Mouse (Mus musculus): ENCODE measurements at regions not wholly inside any gene's neighbourhood (a gene's known extent, or its start where the extent isn't known, plus 50 kb on each side); places are given as distances from the start of the nearest gene placed in this dataset.
A peak's percentile ranks its signal among the peaks of the same experiment; 100 is the strongest.

DNA sequence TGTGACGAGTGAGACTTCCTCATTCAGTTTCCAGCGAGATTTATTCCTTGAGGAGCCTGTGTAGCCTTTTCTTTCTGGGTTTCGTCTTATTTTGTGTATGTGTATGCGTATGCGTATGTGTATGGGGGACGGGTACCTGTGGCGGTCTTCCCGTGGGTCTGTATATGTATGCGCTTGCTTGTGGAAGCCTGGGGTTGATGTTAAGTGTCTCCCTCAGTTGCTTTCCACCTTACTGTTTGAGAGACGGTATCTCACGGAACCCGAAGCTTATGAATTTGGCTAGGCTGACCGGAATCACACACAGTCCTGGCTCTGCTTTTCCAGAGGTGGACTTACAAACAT, 87.1 kb downstream of the Ankrd50 start:
- Histone ChIP-seq H3K4me1 (peaks cover 12% of the 10 kb centered on the region; the same call in 1 of the 2 replicates), H3K36me3 (no peaks in the 10 kb centered on the region), H3K4me2 (replicated peaks) (peak overlapping the region; percentile 50), H3K9ac (no peak overlapping the region), H3K27me3 (0 out of 2 replicates have a peak, but pooled peaks cover 3% of the 10 kb centered on the region), H3K4me3 (replicated peaks) (peak overlapping the region; percentile 28; the same call in 1 of the 2 replicates), H3K27ac (replicated peaks) (peak overlapping the region; percentile 23; the same call in 1 of the 2 replicates), H3K9me3 (replicated peaks) (no peaks in the 10 kb centered on the region)
- 69% methylated on average over 13 of the region's 13 CpGs for WGBS
- no peak for ATAC-seq (ENCODE audit: insufficient number of reproducible peaks, low FRiP score, low TSS enrichment, low read depth)

DNA sequence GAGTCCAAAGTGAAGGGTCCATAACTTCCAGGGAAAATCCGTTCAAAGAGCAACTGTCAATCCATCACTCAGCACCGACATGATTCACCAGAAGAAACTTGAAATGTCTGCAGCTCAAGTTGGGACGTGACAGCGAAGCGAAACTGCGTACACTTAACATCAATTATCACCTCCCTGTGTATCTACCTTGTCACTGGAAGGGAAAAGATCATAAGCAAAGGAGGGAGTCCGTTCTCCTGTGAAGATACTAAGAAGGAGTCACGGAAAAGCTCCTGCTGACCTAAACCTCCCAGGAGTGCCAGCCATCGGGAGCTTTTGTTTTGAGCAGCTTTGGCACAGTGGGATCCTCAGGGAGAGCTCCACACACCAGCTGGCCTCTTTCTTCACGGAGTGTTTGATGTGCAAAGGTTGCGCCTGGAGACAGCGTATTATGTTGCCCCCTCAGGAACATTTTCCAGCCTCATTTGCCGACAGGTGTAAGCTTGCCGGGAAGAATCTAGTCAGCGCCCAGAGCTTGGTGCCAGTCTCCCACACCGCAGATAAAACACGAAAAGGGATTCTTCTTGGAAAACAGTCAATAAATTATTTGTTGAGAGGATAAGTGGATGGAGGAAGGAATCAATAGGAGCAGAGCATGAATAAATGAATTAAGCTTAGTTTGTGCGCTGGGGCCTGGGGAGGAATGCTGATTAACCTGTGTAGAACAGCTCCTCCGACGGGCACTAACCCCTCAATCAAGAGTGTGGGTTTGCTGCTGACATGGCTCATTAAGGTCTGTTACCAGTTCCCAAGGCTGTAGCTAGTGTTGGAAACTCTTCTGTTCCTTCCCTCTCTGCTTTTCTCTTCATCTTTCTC, 87.7 kb downstream of the Ankrd50 start:
- no peak overlapping the region for H3K9ac ChIP-seq
- H3K4me1 ChIP-seq = peaks cover 12% of the 10 kb centered on the region; the same call in 1 of the 2 replicates
- H3K36me3 ChIP-seq = no peaks in the 10 kb centered on the region
- 3% methylated on average over 20 of the region's 20 CpGs for WGBS
- H3K27ac ChIP-seq (replicated peaks) = peak overlapping the region; percentile 23
- H3K4me3 ChIP-seq (replicated peaks) = peak overlapping the region; percentile 28
- peak; percentile 84 for ATAC-seq (ENCODE audit: insufficient number of reproducible peaks, low FRiP score, low TSS enrichment, low read depth)
- no peaks in the 10 kb centered on the region for H3K9me3 ChIP-seq (replicated peaks)
- H3K27me3 ChIP-seq = 0 out of 2 replicates have a peak, but pooled peaks cover 3% of the 10 kb centered on the region
- peak overlapping the region; percentile 50 for H3K4me2 ChIP-seq (replicated peaks)

DNA sequence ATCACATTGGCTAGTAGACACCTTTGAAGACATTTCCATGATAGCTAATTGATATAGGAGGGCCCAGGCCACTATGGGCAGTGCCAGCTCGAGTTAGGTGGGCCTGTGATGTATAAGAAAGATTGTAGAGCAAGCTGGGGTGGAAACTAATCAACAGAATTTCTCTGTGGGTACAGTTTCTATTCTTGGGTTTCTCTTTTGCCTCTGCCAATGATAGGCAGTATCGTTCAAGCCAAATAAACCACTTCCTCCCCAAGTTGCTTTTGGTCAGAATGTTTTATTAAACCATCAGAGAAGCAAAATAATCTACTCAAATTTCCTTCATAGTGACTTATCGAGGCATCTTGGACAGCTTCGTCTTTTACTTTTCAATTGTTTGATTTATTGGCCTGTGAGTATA, 90.3 kb downstream of the Ankrd50 start:
- Histone ChIP-seq H3K4me2 (replicated peaks) (no peak overlapping the region), H3K27me3 (0 out of 2 replicates have a peak, but pooled peaks cover 3% of the 10 kb centered on the region), H3K36me3 (no peaks in the 10 kb centered on the region), H3K27ac (replicated peaks) (no peak overlapping the region), H3K4me1 (peaks cover 12% of the 10 kb centered on the region; the same call in 1 of the 2 replicates), H3K9ac (no peak overlapping the region), H3K9me3 (replicated peaks) (no peaks in the 10 kb centered on the region), H3K4me3 (replicated peaks) (no peak overlapping the region)
- ATAC-seq (ENCODE audit: insufficient number of reproducible peaks, low FRiP score, low TSS enrichment, low read depth) = no peak
- whole genome bisulfite sequencing = 75% methylated on average over 4 of the region's 4 CpGs

DNA sequence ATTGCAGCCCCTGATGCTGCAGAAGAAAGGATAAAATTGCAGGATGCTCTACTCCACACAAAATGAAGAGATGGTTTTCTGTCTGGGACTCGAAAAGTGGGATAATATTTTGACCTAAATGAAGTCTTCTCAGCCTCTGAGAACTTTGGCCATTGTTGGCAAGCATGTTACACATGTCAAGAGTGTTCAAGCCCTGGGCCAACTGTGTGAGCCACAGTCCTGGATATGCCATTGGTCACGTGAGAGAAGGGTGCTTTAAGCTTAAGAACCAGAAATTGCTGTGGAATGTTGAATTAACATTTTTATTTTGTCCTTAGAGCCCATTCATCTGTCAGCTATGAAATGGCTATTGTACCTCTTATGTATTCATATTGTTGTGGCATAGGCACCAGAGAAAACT, 95.0 kb downstream of the Ankrd50 start:
- no peak overlapping the region for H3K9ac ChIP-seq
- no peak overlapping the region for H3K27ac ChIP-seq (replicated peaks)
- peaks cover 5% of the 10 kb centered on the region; the same call in 1 of the 2 replicates for H3K4me1 ChIP-seq
- no peak overlapping the region for H3K4me3 ChIP-seq (replicated peaks)
- WGBS = 70% methylated on average over 2 of the region's 2 CpGs
- no peaks in the 10 kb centered on the region for H3K27me3 ChIP-seq
- H3K9me3 ChIP-seq (replicated peaks) = no peaks in the 10 kb centered on the region
- H3K4me2 ChIP-seq (replicated peaks) = no peak overlapping the region
- H3K36me3 ChIP-seq = no peaks in the 10 kb centered on the region
- ATAC-seq (ENCODE audit: insufficient number of reproducible peaks, low FRiP score, low TSS enrichment, low read depth) = no peak

DNA sequence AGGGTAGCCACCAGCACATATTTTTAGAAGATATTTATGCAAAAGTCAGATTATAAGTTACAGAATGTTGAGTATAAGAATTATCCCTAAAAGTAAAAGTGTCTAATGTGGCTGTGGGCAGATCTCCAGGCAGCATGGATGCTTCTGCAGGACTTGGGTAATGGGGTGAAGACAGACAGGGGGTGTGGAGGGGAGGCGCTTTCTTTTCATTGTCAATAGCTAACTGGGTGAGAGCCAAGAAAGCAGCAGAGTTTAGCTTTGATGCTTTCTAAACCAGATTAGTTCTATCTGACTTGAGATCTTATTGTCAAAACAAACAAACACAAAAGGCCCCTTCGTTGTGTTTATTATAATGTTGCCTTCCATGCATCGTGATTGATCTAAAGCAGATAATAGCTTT, 95.7 kb downstream of the Ankrd50 start:
- Histone ChIP-seq H3K36me3 (no peaks in the 10 kb centered on the region), H3K4me3 (replicated peaks) (no peak overlapping the region), H3K27ac (replicated peaks) (no peak overlapping the region), H3K4me2 (replicated peaks) (no peak overlapping the region), H3K9ac (no peak overlapping the region), H3K4me1 (peaks cover 5% of the 10 kb centered on the region; the same call in 1 of the 2 replicates), H3K27me3 (no peaks in the 10 kb centered on the region), H3K9me3 (replicated peaks) (no peaks in the 10 kb centered on the region)
- WGBS = 27% methylated on average over 3 of the region's 3 CpGs
- ATAC-seq (ENCODE audit: insufficient number of reproducible peaks, low FRiP score, low TSS enrichment, low read depth) = no peak

DNA sequence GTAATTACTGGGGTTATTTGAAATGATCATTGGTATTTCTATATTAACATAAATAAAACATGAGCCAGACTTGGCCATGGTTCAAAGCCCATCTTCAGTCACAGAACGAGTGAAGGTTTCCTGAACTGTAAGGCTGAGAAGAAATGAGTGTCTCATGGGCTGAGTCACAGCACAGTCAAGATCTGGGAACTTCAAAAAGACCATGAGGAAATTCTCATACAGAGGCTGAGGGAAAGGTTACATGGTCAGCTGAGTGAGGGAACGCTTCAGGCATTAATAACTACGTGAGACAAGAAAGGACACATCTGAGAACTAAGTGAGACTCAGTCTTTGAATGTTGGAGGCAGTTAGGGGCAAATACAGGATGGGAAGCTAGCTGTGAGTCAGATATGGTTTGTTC, 101.9 kb downstream of the Ankrd50 start:
- ATAC-seq (ENCODE audit: insufficient number of reproducible peaks, low FRiP score, low TSS enrichment, low read depth) = no peak
- no peak overlapping the region for H3K27ac ChIP-seq (replicated peaks)
- no peaks in the 10 kb centered on the region for H3K4me1 ChIP-seq
- no peaks in the 10 kb centered on the region for H3K27me3 ChIP-seq
- H3K9me3 ChIP-seq (replicated peaks) = no peaks in the 10 kb centered on the region
- no peak overlapping the region for H3K4me3 ChIP-seq (replicated peaks)
- H3K9ac ChIP-seq = no peak overlapping the region
- H3K4me2 ChIP-seq (replicated peaks) = no peak overlapping the region
- 49% methylated on average over 3 of the region's 3 CpGs for WGBS
- H3K36me3 ChIP-seq = no peaks in the 10 kb centered on the region

DNA sequence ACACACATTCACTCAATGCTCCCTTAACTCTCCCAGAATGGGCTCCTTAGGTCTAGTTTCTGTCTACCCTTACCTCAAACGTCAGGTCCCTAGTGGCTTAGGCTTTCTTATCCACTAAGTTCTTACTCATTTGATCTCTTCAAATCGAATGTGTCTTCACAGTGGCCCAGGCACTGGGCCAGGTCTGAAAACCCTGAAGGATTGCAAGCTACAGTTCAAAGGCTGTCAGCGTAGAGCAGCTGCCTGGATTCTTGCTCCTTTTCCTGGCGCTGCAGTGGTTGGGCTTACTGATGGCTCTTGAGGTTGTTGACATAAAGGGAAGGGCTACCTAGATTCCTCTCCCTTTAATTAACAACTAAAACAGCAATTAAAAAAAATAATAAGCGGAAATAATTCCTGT, 103.0 kb downstream of the Ankrd50 start:
- H3K27me3 ChIP-seq = no peaks in the 10 kb centered on the region
- no peaks in the 10 kb centered on the region for H3K9me3 ChIP-seq (replicated peaks)
- H3K36me3 ChIP-seq = no peaks in the 10 kb centered on the region
- no peak overlapping the region for H3K27ac ChIP-seq (replicated peaks)
- no peak overlapping the region for H3K4me2 ChIP-seq (replicated peaks)
- no peak for ATAC-seq (ENCODE audit: insufficient number of reproducible peaks, low FRiP score, low TSS enrichment, low read depth)
- 58% methylated on average over 5 of the region's 5 CpGs for WGBS
- no peak overlapping the region for H3K4me3 ChIP-seq (replicated peaks)
- H3K4me1 ChIP-seq = no peaks in the 10 kb centered on the region
- H3K9ac ChIP-seq = no peak overlapping the region

DNA sequence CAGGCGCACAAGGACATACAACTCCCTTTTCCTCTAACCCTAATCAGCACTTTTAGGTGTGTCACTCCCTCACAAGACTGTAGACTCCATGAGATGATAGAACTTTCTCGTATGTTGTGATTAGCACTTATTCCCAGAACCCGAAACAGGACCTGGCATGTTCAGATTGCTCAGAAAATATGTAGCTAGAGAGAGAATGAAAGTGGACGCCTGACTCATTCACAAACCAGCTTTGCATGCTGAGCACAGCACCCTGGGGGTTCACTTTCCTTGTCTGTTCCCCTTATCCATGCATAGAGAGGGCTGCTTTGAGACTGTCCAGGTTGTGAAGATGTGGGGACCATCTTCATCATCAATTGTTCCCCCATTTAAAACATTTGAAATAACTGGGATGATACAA, 111.0 kb downstream of the Ankrd50 start:
- H3K9ac ChIP-seq = no peak overlapping the region
- H3K36me3 ChIP-seq = no peaks in the 10 kb centered on the region
- H3K27me3 ChIP-seq = no peaks in the 10 kb centered on the region
- no peak for ATAC-seq (ENCODE audit: insufficient number of reproducible peaks, low FRiP score, low TSS enrichment, low read depth)
- no peak overlapping the region for H3K4me3 ChIP-seq (replicated peaks)
- H3K27ac ChIP-seq (replicated peaks) = no peak overlapping the region; the same call in 1 of the 2 replicates
- WGBS = 66% methylated on average over 4 of the region's 4 CpGs
- no peak overlapping the region for H3K4me2 ChIP-seq (replicated peaks)
- H3K9me3 ChIP-seq (replicated peaks) = no peaks in the 10 kb centered on the region
- H3K4me1 ChIP-seq = no peaks in the 10 kb centered on the region

DNA sequence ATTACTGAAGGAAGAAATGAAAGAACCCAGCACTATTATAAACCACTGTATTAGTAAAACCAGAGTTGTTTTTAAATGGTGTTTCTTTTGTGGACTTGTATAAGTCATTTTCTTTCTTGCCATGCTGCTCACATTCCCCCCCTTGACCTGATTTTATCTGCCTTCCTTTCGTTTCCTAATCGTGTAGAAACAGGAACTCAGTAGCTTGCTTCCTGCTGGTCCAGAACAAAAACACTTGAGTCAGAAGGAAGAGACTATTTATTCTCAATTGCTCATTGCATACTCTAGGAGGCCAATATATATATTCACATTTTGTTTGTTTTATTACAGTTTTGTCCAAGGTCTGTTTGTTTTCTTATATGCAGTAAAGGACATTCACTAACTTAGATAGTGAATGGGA, 112.9 kb downstream of the Ankrd50 start:
- H3K4me3 ChIP-seq (replicated peaks) = no peak overlapping the region
- no peak overlapping the region for H3K4me2 ChIP-seq (replicated peaks)
- no peaks in the 10 kb centered on the region for H3K36me3 ChIP-seq
- 33% methylated on average over 2 of the region's 2 CpGs for WGBS
- no peak overlapping the region for H3K9ac ChIP-seq
- no peaks in the 10 kb centered on the region for H3K27me3 ChIP-seq
- H3K4me1 ChIP-seq = no peaks in the 10 kb centered on the region
- H3K27ac ChIP-seq (replicated peaks) = no peak overlapping the region
- no peak for ATAC-seq (ENCODE audit: insufficient number of reproducible peaks, low FRiP score, low TSS enrichment, low read depth)
- no peaks in the 10 kb centered on the region for H3K9me3 ChIP-seq (replicated peaks)

DNA sequence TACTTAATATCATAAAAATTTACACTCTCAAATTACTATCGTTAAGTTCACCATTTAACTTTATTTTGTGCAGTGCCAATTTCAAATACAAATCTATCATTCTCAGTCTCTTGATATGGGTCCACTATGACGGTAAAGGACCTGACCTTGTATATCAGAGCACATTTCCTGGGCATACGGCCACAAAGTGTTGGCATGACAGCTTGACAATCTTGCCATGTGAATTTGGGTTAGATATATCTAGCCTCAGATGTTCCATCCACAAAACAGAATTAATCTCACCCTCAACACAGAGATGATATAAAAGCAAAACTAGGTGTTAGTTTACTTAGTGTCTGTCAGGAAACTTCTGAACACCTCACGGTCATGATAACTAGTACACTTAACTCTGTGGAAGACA, 120.8 kb downstream of the Ankrd50 start:
- no peaks in the 10 kb centered on the region for H3K36me3 ChIP-seq
- ATAC-seq (ENCODE audit: insufficient number of reproducible peaks, low FRiP score, low TSS enrichment, low read depth) = no peak
- WGBS = 92% methylated on average over 4 of the region's 4 CpGs
- no peak overlapping the region for H3K9ac ChIP-seq
- H3K4me3 ChIP-seq (replicated peaks) = no peak overlapping the region
- no peaks in the 10 kb centered on the region for H3K27me3 ChIP-seq
- peaks cover 11% of the 10 kb centered on the region for H3K4me1 ChIP-seq
- no peak overlapping the region for H3K4me2 ChIP-seq (replicated peaks)
- H3K9me3 ChIP-seq (replicated peaks) = no peaks in the 10 kb centered on the region
- H3K27ac ChIP-seq (replicated peaks) = no peak overlapping the region

DNA sequence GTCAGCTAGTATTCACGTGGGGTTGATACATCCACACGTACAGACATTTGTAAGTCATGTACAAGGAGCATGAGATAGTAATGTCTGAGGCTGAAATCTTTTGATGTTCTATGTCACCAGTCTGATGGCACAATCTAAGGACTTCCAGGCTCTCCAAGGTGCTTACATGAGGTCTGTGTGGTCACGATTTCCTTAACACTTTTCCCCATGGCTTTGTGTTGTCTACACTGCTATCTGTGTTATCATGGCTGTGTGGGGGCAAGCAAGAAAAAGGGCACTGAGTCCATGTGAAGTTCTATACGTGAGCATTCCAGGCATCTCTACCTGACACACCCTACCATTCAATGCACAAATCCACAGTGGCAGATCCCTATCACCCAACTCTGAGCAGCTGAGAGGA, 123.2 kb downstream of the Ankrd50 start:
- Histone ChIP-seq H3K36me3 (no peaks in the 10 kb centered on the region), H3K4me3 (replicated peaks) (no peak overlapping the region), H3K9me3 (replicated peaks) (no peaks in the 10 kb centered on the region), H3K9ac (no peak overlapping the region), H3K4me1 (peaks cover 11% of the 10 kb centered on the region), H3K27me3 (no peaks in the 10 kb centered on the region), H3K27ac (replicated peaks) (no peak overlapping the region), H3K4me2 (replicated peaks) (no peak overlapping the region)
- ATAC-seq (ENCODE audit: insufficient number of reproducible peaks, low FRiP score, low TSS enrichment, low read depth) = no peak
- 76% methylated on average over 4 of the region's 4 CpGs for WGBS

DNA sequence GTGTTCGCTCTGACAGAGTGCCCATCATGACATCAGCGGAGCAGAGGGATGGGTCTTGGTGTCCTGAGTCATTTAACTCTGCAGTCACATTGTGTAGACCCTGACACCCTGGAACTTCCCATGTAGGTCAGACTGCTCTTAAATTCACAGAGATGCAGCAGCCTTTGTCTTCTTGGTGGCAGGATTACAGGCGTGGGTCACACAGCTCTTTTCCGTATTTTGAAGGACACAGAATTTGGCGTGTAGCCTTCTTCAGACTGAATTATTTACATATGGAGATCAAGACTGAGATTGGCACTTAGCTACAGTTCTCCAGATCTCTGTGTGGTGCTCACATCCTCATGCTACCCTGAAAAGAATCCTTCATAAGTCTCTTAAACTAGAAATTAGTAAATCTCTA, 123.7 kb downstream of the Ankrd50 start:
- H3K36me3 ChIP-seq = no peaks in the 10 kb centered on the region
- ATAC-seq (ENCODE audit: insufficient number of reproducible peaks, low FRiP score, low TSS enrichment, low read depth) = no peak
- H3K9ac ChIP-seq = no peak overlapping the region
- no peak overlapping the region for H3K4me3 ChIP-seq (replicated peaks)
- no peak overlapping the region for H3K4me2 ChIP-seq (replicated peaks)
- no peaks in the 10 kb centered on the region for H3K9me3 ChIP-seq (replicated peaks)
- peaks cover 11% of the 10 kb centered on the region for H3K4me1 ChIP-seq
- no peak overlapping the region; the same call in 1 of the 2 replicates for H3K27ac ChIP-seq (replicated peaks)
- WGBS = 31% methylated on average over 5 of the region's 5 CpGs
- H3K27me3 ChIP-seq = no peaks in the 10 kb centered on the region
